In the genomic region with DNA sequence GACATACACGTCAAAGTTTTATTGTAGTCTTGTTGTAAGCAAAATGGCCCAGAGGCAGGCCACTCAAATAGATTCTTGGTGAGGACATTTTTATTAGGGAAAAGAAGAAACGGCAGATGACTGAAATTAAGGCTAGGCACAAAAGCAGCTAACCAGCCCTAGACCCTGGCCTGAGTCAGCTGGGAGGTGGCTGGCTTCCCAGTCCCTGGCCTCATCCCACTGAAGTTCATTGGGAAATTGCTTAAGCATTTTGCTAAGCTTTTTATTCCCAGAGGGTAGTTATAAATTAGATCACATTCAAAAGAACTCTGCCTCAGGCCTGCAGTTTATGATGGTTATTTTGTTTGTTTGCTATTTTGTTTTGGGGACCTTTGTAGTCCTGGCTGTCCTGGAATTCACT, we compare ENCODE assay signal across 19 mouse cellular contexts. TPM values are rescaled to one million over a fixed set of nuclear protein-coding genes. Genes with fewer than 3 reads are reported as not detected.
DNase-seq lines count a peak whose midpoint lies in the region; ATAC-seq and TF ChIP-seq lines count a peak whose summit lies in the region.
"Had no signal": no experiment of that assay in that cellular context is flagged by ENCODE, and none has a peak within 500 bp of the region (broad histone marks: within the 10 kb centered on the region; RNA-seq: fewer than 3 reads in every experiment).

No protein-coding gene starts in this region.

- WGBS in kidney, postnatal 0 days, result 64% methylated on average over 2 of the region's 2 CpGs
- 83% methylated on average over 2 of the region's 2 CpGs for WGBS in midbrain, embryonic 16.5 days
- WGBS in intestine, embryonic 16.5 days, result 69% methylated on average over 2 of the region's 2 CpGs
- WGBS in hindbrain, embryonic 13.5 days, result 87% methylated on average over 2 of the region's 2 CpGs

- DNase-seq in kidney, postnatal 0 days (ENCODE audit: low spot score), result peak; percentile 54
- no peak for DNase-seq in kidney, adult 11 months
- DNase-seq in MN1 (ENCODE audit: low spot score), result peak; percentile 14
- peak; percentile 51 to 56 for DNase-seq in adrenal gland, postnatal 36 days
- peak; percentile 63 to 75 for DNase-seq in heart, adult 9 months (ENCODE audit: low spot score in 2 of 2)
- DNase-seq: cerebellum, postnatal 10 days; liver, embryonic 13.5 days; lung, postnatal 10 days; thymus, postnatal 14 days had no signal

- no peaks in the 10 kb centered on the region for H3K36me3 ChIP-seq in kidney, postnatal 0 days (ENCODE audit: insufficient read depth, low read length)
- no peaks in the 10 kb centered on the region for H3K36me3 ChIP-seq in midbrain, embryonic 16.5 days (ENCODE audit: control insufficient read depth, insufficient read depth, low read length)
- H3K36me3 ChIP-seq in intestine, embryonic 16.5 days (ENCODE audit: control insufficient read depth, insufficient read depth, low read length), result no peaks in the 10 kb centered on the region
- no peaks in the 10 kb centered on the region for H3K36me3 ChIP-seq in hindbrain, embryonic 13.5 days
- H3K36me3 ChIP-seq: heart, embryonic 15.5 days; stomach, embryonic 15.5 days had no signal

- TF ChIP-seq CTCF in kidney, postnatal 0 days (IDR thresholded peaks at IDR 0.05; ENCODE audit: low read depth), result no peak

- H3K4me2 ChIP-seq in kidney, postnatal 0 days (ENCODE audit: low read length), result no peak overlapping the region
- H3K4me2 ChIP-seq in midbrain, embryonic 16.5 days (ENCODE audit: low read length), result no peak overlapping the region
- H3K4me2 ChIP-seq in intestine, embryonic 16.5 days (ENCODE audit: low read depth, low read length), result no peak overlapping the region
- no peak overlapping the region for H3K4me2 ChIP-seq in hindbrain, embryonic 13.5 days
- H3K4me2 ChIP-seq: heart, embryonic 15.5 days; liver, embryonic 13.5 days; stomach, embryonic 15.5 days had no signal

- no peak overlapping the region for H3K27ac ChIP-seq in kidney, postnatal 0 days
- no peak overlapping the region for H3K27ac ChIP-seq in midbrain, embryonic 16.5 days (ENCODE audit: low read length)
- H3K27ac ChIP-seq in intestine, embryonic 16.5 days (ENCODE audit: low read length), result no peak overlapping the region
- no peak overlapping the region for H3K27ac ChIP-seq in hindbrain, embryonic 13.5 days
- H3K27ac ChIP-seq: heart, embryonic 15.5 days; hindbrain, postnatal 0 days; liver, embryonic 13.5 days; stomach, embryonic 15.5 days had no signal

- ATAC-seq in kidney, postnatal 0 days (replicated peaks; ENCODE audit: low FRiP score, low read depth), result no peak
- no peak for ATAC-seq in midbrain, embryonic 16.5 days
- no peak for ATAC-seq in intestine, embryonic 16.5 days
- ATAC-seq in hindbrain, embryonic 13.5 days (ENCODE audit: low FRiP score), result no peak
- ATAC-seq: activated CD4-positive, CD25-positive, alpha-beta regulatory T cell, adult 4 months; CD4-positive, CD25-positive, alpha-beta regulatory T cell, adult 4 months; hindbrain, postnatal 0 days had no signal

- H3K4me1 ChIP-seq in kidney, postnatal 0 days (replicated peaks; ENCODE audit: insufficient read depth, low read length), result 0 out of 2 replicates have a peak, but pooled peaks cover 9% of the 10 kb centered on the region
- no peaks in the 10 kb centered on the region for H3K4me1 ChIP-seq in midbrain, embryonic 16.5 days (ENCODE audit: control insufficient read depth, insufficient read depth, low read length)
- H3K4me1 ChIP-seq in intestine, embryonic 16.5 days (ENCODE audit: control insufficient read depth, insufficient read depth, low read length), result no peaks in the 10 kb centered on the region
- no peaks in the 10 kb centered on the region for H3K4me1 ChIP-seq in hindbrain, embryonic 13.5 days (replicated peaks)
- H3K4me1 ChIP-seq: stomach, embryonic 15.5 days had no signal

- no peak overlapping the region for H3K9ac ChIP-seq in kidney, postnatal 0 days (ENCODE audit: low read depth, low read length)
- H3K9ac ChIP-seq in midbrain, embryonic 16.5 days (ENCODE audit: low read depth, low read length), result no peak overlapping the region
- H3K9ac ChIP-seq in intestine, embryonic 16.5 days (ENCODE audit: low read depth, low read length), result no peak overlapping the region
- H3K9ac ChIP-seq in hindbrain, embryonic 13.5 days, result no peak overlapping the region
- H3K9ac ChIP-seq: heart, embryonic 15.5 days; liver, embryonic 13.5 days; stomach, embryonic 15.5 days had no signal

- no peaks in the 10 kb centered on the region for H3K27me3 ChIP-seq in kidney, postnatal 0 days (ENCODE audit: insufficient read depth, low read length)
- no peaks in the 10 kb centered on the region for H3K27me3 ChIP-seq in midbrain, embryonic 16.5 days (ENCODE audit: control insufficient read depth, insufficient read depth, low read depth, low read length)
- H3K27me3 ChIP-seq in intestine, embryonic 16.5 days (replicated peaks; ENCODE audit: control insufficient read depth, insufficient read depth, low read length), result no peaks in the 10 kb centered on the region
- no peaks in the 10 kb centered on the region for H3K27me3 ChIP-seq in hindbrain, embryonic 13.5 days
- H3K27me3 ChIP-seq: heart, embryonic 15.5 days; stomach, embryonic 15.5 days had no signal

- no peak overlapping the region for H3K4me3 ChIP-seq in kidney, postnatal 0 days (replicated peaks; ENCODE audit: low read depth, low read length)
- H3K4me3 ChIP-seq in midbrain, embryonic 16.5 days (ENCODE audit: low read depth, low read length), result no peak overlapping the region
- no peak overlapping the region for H3K4me3 ChIP-seq in intestine, embryonic 16.5 days (ENCODE audit: low read length)
- no peak overlapping the region for H3K4me3 ChIP-seq in hindbrain, embryonic 13.5 days
- H3K4me3 ChIP-seq: erythroblast, embryonic 14.5 days; heart, embryonic 15.5 days; liver, embryonic 13.5 days; myocyte; stomach, embryonic 15.5 days had no signal

- no peaks in the 10 kb centered on the region for H3K9me3 ChIP-seq in kidney, postnatal 0 days (replicated peaks; ENCODE audit: low read length)
- H3K9me3 ChIP-seq in midbrain, embryonic 16.5 days (replicated peaks; ENCODE audit: control insufficient read depth, low read length, poor library complexity, severe bottlenecking), result no peaks in the 10 kb centered on the region
- no peaks in the 10 kb centered on the region for H3K9me3 ChIP-seq in intestine, embryonic 16.5 days (ENCODE audit: control insufficient read depth, low read length)
- H3K9me3 ChIP-seq in hindbrain, embryonic 13.5 days, result no peaks in the 10 kb centered on the region
- H3K9me3 ChIP-seq: heart, embryonic 15.5 days; liver, embryonic 13.5 days; stomach, embryonic 15.5 days had no signal

RNA-seq across cellular contexts. Expression of a gene that starts 3.8 kb away (rescaled TPM):
- polyA plus RNA-seq in kidney, postnatal 0 days (2015; fragmentation: Nextera tagmentation; extraction: Ambion mirVana), result 0.34 and 0.38 TPM in 2 replicates
- total RNA-seq in adrenal gland, postnatal 36 days (2021), result under 1 TPM; 0.30 to 0.33 TPM
- not detected in 2 replicates for polyA plus RNA-seq in midbrain, embryonic 16.5 days (2015; fragmentation: Nextera tagmentation; extraction: Ambion mirVana)
- 0.16 TPM in 1 of 2 replicates, not detected in the other for polyA plus RNA-seq in intestine, embryonic 16.5 days (2015; fragmentation: Nextera tagmentation; extraction: Ambion mirVana)
- polyA plus RNA-seq in hindbrain, embryonic 13.5 days (2015; fragmentation: Nextera tagmentation; extraction: Ambion mirVana), result not detected in 2 replicates
- polyA plus RNA-seq: activated CD4-positive, CD25-positive, alpha-beta regulatory T cell, adult 4 months; CD4-positive, CD25-positive, alpha-beta regulatory T cell, adult 4 months; erythroblast, embryonic 14.5 days; heart, embryonic 15.5 days; hindbrain, postnatal 0 days; liver, embryonic 13.5 days; stomach, embryonic 15.5 days had no signal

RNA-seq across cellular contexts. Expression of a gene that starts 10.5 kb away (rescaled TPM):
- 97.6 and 110 TPM in 2 replicates for polyA plus RNA-seq in kidney, postnatal 0 days (2015; fragmentation: Nextera tagmentation; extraction: Ambion mirVana)
- total RNA-seq in adrenal gland, postnatal 36 days (2021), result 1 to 10 TPM; 4.3 to 6.7 TPM
- polyA plus RNA-seq in midbrain, embryonic 16.5 days (2015; fragmentation: Nextera tagmentation; extraction: Ambion mirVana), result 1.6 and 1.7 TPM in 2 replicates
- polyA plus RNA-seq in intestine, embryonic 16.5 days (2015; fragmentation: Nextera tagmentation; extraction: Ambion mirVana), result 2.2 and 2.7 TPM in 2 replicates
- polyA plus RNA-seq in hindbrain, embryonic 13.5 days (2015; fragmentation: Nextera tagmentation; extraction: Ambion mirVana), result 1.3 and 1.7 TPM in 2 replicates
- polyA plus RNA-seq: activated CD4-positive, CD25-positive, alpha-beta regulatory T cell, adult 4 months; CD4-positive, CD25-positive, alpha-beta regulatory T cell, adult 4 months; erythroblast, embryonic 14.5 days had no signal

RNA-seq across cellular contexts. Expression of a gene that starts 20.1 kb away (rescaled TPM):
- polyA plus RNA-seq in kidney, postnatal 0 days (2015; fragmentation: Nextera tagmentation; extraction: Ambion mirVana), result 0.11 and 0.13 TPM in 2 replicates
- under 1 TPM in 1 of 2 experiments, not detected in 1; 0.49 TPM for total RNA-seq in adrenal gland, postnatal 36 days (2021)
- 0.71 and 0.94 TPM in 2 replicates for polyA plus RNA-seq in midbrain, embryonic 16.5 days (2015; fragmentation: Nextera tagmentation; extraction: Ambion mirVana)
- 0.16 TPM in 1 of 2 replicates, not detected in the other for polyA plus RNA-seq in intestine, embryonic 16.5 days (2015; fragmentation: Nextera tagmentation; extraction: Ambion mirVana)
- 0.35 and 0.53 TPM in 2 replicates for polyA plus RNA-seq in hindbrain, embryonic 13.5 days (2015; fragmentation: Nextera tagmentation; extraction: Ambion mirVana)
- polyA plus RNA-seq: activated CD4-positive, CD25-positive, alpha-beta regulatory T cell, adult 4 months; CD4-positive, CD25-positive, alpha-beta regulatory T cell, adult 4 months; erythroblast, embryonic 14.5 days; heart, embryonic 15.5 days had no signal

RNA-seq across cellular contexts. Expression of a gene that starts 30.3 kb away (rescaled TPM):
- 22.2 and 24.6 TPM in 2 replicates for polyA plus RNA-seq in kidney, postnatal 0 days (2015; fragmentation: Nextera tagmentation; extraction: Ambion mirVana)
- total RNA-seq in adrenal gland, postnatal 36 days (2021), result 10 to 100 TPM in 1 of 2 experiments, 1 to 10 TPM in 1; 8.2 to 12.2 TPM
- 160 and 163 TPM in 2 replicates for polyA plus RNA-seq in midbrain, embryonic 16.5 days (2015; fragmentation: Nextera tagmentation; extraction: Ambion mirVana)
- polyA plus RNA-seq in intestine, embryonic 16.5 days (2015; fragmentation: Nextera tagmentation; extraction: Ambion mirVana), result 13.9 and 15.8 TPM in 2 replicates
- 125 TPM in 2 replicates for polyA plus RNA-seq in hindbrain, embryonic 13.5 days (2015; fragmentation: Nextera tagmentation; extraction: Ambion mirVana)
- polyA plus RNA-seq: activated CD4-positive, CD25-positive, alpha-beta regulatory T cell, adult 4 months had no signal

RNA-seq across cellular contexts. Expression of a gene that starts 34.4 kb away (rescaled TPM):
- 31.9 and 33.2 TPM in 2 replicates for polyA plus RNA-seq in kidney, postnatal 0 days (2015; fragmentation: Nextera tagmentation; extraction: Ambion mirVana)
- total RNA-seq in adrenal gland, postnatal 36 days (2021), result 10 to 100 TPM; 61.7 to 76.3 TPM
- 27.8 and 28.5 TPM in 2 replicates for polyA plus RNA-seq in midbrain, embryonic 16.5 days (2015; fragmentation: Nextera tagmentation; extraction: Ambion mirVana)
- polyA plus RNA-seq in intestine, embryonic 16.5 days (2015; fragmentation: Nextera tagmentation; extraction: Ambion mirVana), result 6.4 and 6.6 TPM in 2 replicates
- polyA plus RNA-seq in hindbrain, embryonic 13.5 days (2015; fragmentation: Nextera tagmentation; extraction: Ambion mirVana), result 27.0 and 27.9 TPM in 2 replicates

Comparison
In these comparisons a context has a peak if more than half of its experiments do, and no peak if none do; other contexts are left out.
1. RNA of a gene that starts 10.5 kb away (polyA plus RNA-seq): 97.6 to 110 TPM in kidney, postnatal 0 days; 2.2 to 2.7 TPM in intestine, embryonic 16.5 days, 1.3 to 1.7 TPM in hindbrain, embryonic 13.5 days and 1.6 to 1.7 TPM in midbrain, embryonic 16.5 days; every median in the first group is over 10 times any median in the second.